Mouse (Mus musculus): Measurements from ENCODE around the gene Ubr1. TPM values are rescaled to one million over a fixed set of nuclear protein-coding genes. Genes with fewer than 3 reads are reported as not detected.

Ubr1 gene
- total RNA-seq, 4 experiments from 2014 or later, result 40.8 to 45.5 (median 45.0) TPM

DNA sequence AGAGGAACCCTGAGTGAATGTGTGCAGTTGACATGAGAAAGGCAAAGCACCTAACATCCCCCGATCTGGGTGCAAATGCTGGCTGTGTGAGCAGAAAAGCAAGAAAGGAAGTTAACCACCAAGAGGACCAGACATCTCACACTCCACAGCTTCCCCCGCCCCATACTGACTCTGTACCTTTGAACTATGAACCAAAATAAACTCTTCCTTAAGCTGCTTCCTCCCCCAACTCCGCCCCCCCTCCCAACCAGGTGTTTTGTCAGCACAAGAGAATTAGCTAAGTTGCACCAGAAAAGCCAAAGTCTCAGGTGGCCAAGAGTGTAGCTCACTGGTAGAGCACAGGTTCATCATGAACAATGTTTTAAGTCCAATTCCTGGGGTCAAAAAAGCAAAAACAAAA lies 117.4 kb downstream of the Ubr1 start:
- DNase-seq (ENCODE audit: low spot score in 2 of 2), result no peak

DNA sequence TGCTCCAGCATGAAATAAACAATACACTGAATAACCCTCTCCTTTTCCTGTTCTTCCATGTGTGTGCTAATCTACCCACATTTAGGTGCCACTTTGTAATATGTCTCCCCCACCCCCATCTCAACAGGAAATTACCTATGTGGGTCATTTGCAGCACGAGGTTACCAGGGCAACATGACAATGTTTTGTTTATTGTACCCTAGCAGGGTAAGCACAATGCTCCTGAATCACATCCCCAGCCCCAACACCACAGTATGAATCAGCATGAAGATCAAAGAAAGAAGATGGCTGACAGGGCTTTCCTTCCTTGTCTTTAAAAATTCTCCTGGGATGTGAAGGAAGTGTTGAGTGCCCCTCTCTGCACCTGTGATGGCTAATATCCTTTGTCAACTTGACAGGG lies 117.9 kb downstream of the Ubr1 start:
- DNase-seq (ENCODE audit: low spot score in 2 of 2), result no peak

DNA sequence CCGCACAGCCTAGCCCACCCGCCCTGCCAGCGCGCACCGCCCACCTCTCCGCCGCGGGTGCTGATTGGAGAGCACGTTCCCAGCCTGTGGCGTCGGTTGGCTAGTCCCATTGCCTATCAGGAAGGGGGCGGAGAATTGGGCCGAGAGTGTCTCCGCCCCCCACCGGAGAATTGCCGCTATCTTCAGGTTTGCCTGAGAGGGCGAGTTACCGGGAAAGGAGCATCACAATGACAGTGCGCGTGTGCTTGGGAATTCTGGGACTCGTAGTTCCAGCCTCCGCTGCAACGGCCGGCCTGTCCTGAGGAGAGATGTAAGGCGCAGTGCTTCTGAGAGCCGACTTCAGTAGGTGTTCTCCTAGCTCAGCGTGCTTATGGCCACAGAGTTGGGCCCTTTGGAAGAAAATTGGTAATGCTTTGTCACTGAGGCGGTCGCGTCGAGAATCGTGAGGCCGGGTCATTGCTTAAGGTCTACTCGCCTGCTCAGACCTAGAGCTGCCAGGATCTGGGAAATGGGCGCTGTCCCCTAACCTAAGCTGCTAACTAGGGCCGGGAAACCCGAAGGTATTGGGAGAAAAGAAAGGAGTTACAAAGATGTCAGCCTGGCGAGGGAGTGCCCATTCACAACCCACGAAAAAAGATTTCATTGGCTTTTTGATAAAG lies 120.0 kb downstream of the Ubr1 start, which contains the start of gene Ttbk2:
TSS of gene Ttbk2 (minus strand) at position 181 of the 659 bp plus-strand sequence.
- DNase-seq (ENCODE audit: low spot score in 2 of 2), result peak; percentile 98

DNA sequence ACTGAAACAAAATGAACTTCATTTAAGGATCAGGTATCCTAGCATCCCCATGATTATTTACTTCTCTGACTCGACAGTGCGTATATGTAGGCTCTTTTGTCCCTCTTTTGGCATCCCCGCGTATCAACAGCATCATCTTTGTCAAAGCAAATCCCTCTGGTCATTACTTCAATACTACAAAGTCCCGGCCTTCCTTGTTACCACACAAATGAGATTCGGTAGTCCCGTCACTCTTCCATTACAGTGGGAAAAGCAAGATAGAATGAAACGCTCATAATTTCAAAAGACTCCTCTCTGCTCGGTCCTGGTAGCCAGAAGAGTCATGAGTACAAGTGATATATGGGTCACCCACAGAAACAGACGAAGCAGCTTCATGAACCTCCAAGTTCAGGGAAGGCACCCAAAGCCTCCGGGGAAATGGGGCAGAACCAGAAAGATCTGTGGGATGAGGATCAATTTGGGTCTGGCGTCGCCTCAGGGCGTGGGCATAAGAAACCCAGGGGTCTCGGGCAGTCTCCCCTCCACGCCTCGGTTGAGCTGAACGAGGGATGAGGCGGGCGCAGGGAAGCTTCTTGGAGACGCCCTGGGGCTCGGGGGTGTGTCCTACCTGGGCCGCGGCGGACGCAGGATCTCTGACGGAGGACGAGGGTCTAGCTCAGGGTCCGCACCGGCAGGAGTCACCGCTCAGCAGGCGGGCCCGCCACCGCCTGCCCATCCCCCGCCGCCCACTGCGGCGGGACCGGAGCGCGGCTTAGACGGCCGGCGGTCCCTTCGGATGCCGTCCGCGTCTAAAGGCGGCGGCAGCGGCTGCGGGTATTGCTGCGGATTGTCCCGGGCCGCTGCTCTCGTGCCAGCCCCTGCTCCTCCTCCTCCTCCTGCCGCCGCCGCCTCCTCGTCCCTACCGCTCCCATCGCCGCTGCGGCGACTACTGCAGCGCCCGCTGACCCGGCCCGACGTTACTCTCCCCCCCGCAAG lies 120.8 kb downstream of the Ubr1 start, which contains the start of gene Cdan1:
TSS of gene Cdan1 (minus strand) at position 680 of the 975 bp plus-strand sequence.
- peak in 1 of 2 experiments; percentile 18 for DNase-seq (ENCODE audit: low spot score in 2 of 2)

DNA sequence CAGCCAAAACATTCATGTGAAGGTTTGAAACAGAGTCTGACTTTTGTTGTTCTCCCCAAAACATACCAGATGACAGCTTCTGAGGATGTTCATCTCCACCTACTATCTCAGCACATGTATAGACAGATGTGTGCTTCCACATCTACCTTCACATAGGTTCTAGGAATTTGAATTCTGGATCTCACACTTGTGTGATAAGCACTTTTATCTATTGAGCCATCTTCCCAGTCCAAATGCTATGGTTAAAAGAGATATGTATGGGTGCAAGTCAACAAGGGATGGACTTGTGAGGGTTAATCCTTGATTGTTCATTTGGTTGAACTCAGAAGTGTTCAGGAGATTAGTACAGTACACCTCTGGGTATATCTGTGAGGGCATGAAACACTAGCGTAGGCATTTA lies 125.2 kb downstream of the Ubr1 start:
- DNase-seq (ENCODE audit: low spot score in 2 of 2), result no peak

DNA sequence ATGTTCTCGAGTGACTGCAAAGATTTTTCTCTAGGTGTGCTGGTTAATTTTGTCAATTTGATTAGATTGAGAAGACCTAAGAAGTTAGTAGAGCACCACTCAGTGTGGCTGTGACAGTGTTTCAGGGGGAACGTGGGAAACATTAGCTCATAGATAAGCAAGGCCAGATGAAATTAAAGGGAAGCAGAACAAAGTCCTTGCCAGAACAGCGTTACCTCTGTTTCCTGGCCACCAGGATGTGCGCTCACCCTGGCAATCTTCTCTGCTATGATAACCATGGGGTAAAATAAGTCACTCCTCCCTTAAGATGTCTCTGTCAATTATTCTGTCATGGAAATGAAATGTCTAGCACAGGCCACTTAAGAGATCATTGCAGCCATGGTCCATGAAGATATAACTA lies 126.5 kb downstream of the Ubr1 start:
- DNase-seq (ENCODE audit: low spot score in 2 of 2), result no peak

DNA sequence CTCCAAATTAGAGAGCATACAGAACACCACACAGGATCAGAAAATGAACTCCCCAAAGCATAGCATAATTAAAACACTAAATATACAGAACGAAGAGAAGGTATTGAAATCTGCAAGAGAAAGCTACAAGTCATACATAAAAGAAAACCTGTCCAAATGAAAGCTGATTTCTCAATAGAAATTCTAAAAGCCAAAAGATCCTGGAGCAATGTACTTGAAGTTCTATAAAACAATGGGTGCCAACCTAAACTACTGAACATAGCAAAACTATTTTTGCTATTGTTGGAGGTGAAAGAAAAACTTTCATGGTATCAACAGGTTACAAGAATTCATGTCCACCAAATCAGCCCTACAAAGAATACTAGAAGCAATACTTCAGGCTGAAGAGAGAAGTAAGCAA lies 129.3 kb downstream of the Ubr1 start:
- DNase-seq (ENCODE audit: low spot score in 2 of 2), result no peak

DNA sequence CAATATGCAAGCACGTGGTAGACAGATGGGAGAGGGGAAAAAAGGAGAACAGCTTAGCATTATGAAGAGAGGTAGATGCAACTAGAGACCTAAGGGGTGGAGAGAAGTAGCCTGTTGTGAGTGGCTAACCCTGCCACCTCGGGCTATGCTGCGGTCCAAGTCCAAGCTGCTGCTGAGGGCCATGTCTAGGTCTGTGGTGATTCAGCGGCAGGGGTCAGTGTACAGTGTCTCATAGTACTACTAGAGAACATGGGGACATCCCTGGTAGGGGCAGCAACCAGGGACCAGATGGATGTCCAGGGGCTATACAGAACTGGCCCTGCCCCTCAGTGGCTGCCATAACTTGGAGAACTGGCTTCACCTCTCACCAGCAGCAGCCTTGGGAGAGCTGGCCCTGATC lies 135.3 kb downstream of the Ubr1 start:
- DNase-seq (ENCODE audit: low spot score in 2 of 2), result no peak

DNA sequence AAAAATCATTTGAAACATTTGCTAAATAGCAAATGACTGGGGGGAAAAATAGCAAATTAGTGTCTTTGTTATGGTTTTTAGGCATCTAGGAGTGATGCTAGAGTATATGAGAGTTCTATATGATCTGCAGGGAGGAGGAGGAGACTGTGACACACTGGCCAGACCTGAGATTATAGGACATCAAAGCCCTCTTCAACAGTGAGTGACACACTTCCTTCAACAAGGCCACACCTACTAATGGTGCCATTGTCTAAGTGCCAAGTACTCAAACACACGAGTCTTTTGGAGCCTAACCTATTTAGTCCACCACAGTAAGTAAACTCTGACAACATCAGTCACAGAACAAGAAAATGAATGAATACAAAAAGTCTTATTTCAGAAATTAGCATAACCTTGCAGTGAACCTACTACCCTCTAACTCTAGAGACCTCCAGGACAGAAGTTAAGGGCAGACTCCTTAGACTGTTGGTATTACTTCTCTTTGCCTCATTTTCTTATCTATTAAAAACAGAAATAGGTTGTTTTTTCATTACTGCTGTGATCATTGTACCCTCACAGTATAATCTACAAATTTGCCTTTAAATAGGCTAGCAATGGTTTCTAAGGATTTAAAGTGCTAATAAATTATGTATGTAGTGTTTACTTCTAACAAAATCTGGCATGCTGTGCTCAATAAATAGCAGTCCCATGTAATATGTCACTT lies 143.4 kb downstream of the Ubr1 start:
- DNase-seq (ENCODE audit: low spot score in 2 of 2), result no peak

Small RNA genes within 50 kb of the gene (microRNA-seq; reads per million reads assigned to microRNA genes)
- gene Gm44325, result 0 reads per million in 2 experiments

Other genes with a start within 250 kb of the Ubr1 start
- 10 to 100 TPM; 27.0 to 35.3 (median 29.6) TPM for gene Cdan1, start 120.6 kb downstream of the Ubr1 start, total RNA-seq (2022)
- 10 to 100 TPM; 63.7 to 77.3 (median 72.4) TPM for gene Ttbk2, start 120.1 kb downstream of the Ubr1 start, total RNA-seq (2022)
- 10 to 100 TPM; 21.9 to 27.6 (median 23.4) TPM for gene Tmem62, start 6.3 kb upstream of the Ubr1 start, total RNA-seq (2022)
- 10 to 100 TPM; 57.5 to 64.4 (median 61.0) TPM for gene Ccndbp1, start 37.7 kb upstream of the Ubr1 start, total RNA-seq (2022)
- not detected for gene Epb42, start 66.4 kb upstream of the Ubr1 start, total RNA-seq (2022)
- not detected for gene Tgm5, start 115.1 kb upstream of the Ubr1 start, total RNA-seq (2022)
- under 1 TPM in 3 of 4 experiments, not detected in 1; 0.16 to 0.49 (median 0.40) TPM for gene Tgm7, start 139.1 kb upstream of the Ubr1 start, total RNA-seq (2022)
- 10 to 100 TPM; 18.9 to 24.9 (median 21.8) TPM for gene Adal, start 169.7 kb upstream of the Ubr1 start, total RNA-seq (2022)
- 1 to 10 TPM; 7.8 to 9.5 (median 8.6) TPM for gene Lcmt2, start 169.9 kb upstream of the Ubr1 start, total RNA-seq (2022)
- 10 to 100 TPM; 32.3 to 47.9 (median 41.5) TPM for gene Tubgcp4, start 199.9 kb upstream of the Ubr1 start, total RNA-seq (2022)
- gene Zscan29, start 200.4 kb upstream of the Ubr1 start, total RNA-seq (2022), result 1 to 10 TPM; 7.1 to 8.1 (median 7.7) TPM

Data from layer of hippocampus, adult 8-10 months (tissue).